Mouse (Mus musculus) spleen, adult 12 weeks (tissue): ENCODE data around the gene Mageb18.
"Not testable (repeated sequence)": the region's sequence is repeated elsewhere in the genome, so short reads cannot be mapped to it uniquely, and the experiment has no call there.

Experiments used
- DNase-seq: peaks from one replicate; pipeline ENCODE4 v3.0.0; 2022; ENCODE audit warnings: low spot score

The Mageb18 gene

DNA sequence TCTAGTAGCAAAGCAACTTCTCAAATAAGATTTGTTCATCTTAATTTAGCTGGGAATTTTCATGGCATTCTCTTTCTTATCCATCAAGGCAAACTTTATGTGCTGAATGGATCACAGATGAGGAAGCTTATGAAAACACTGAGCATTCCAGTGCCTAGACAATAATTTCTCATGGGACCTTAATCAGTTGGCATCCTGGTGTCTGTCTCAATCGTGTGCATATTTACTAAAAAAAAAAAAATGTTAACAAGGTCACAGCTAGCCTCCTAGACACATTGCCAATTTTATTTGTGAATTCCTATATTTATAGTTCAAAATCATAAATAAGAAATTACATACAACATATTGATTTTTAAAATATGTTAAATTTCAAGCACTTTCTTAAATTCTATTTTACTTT lies at the start of gene Mageb18:
TSS of gene Mageb18 (minus strand) at position 101 of the 400 bp plus-strand sequence.
- no peak for DNase-seq

DNA sequence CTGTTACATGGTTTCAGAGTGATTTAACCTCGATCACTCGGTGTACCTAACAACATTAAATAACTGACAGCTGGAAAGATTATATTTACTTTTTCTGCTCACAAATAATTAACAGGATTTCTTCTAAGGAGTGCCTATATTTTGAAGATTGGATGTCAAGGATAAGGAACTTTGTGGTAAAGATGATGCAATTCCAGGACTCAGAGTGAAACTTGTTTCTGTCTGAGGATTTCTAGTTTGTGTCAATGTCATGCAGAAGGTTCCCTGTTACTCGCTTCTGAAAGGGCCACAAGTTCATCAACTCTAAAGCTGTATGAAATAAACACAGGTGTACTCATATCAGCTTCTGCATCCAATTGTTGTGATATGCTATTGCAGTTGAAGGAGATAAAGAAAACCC lies 13.4 kb upstream of the Mageb18 start:
- no peak for DNase-seq

DNA sequence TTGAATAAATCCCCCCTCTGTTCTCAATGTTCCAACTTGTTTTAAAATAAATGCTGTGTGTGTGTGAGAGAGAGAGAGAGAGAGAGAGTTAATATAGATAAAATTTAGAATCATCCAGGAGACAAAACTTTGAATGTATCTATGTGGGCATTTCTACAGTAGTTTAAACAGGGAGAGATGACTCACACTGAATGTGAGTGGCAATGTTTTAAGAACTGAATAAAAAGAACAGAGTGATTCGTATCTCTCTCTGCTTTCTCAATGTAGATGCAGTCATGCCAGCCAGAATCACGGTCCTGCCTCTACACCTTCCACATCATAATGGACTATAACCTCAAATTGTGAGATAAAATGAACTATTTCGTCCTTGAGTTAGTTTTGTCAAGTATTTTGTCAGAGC lies 11.1 kb upstream of the Mageb18 start:
- no peak for DNase-seq

DNA sequence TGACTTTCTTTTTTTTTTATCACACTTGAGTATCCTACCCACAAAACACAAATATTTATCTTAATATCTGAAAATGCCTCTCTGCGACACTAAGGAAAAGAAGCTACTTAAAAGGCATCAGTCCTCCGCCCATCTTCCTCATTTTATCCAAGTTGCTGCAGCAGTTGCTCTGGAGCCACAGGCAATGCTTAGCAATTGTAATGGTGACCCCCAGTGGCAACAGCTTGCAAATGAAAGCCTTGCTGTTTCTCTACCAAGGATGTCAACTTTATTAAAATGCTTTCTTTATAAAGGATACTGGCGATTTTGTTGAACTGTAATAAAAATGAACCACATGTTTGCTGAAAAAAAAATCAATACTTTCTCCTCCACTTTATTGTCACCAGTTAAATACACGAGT lies 2.0 kb downstream of the Mageb18 start:
- no peak for DNase-seq

DNA sequence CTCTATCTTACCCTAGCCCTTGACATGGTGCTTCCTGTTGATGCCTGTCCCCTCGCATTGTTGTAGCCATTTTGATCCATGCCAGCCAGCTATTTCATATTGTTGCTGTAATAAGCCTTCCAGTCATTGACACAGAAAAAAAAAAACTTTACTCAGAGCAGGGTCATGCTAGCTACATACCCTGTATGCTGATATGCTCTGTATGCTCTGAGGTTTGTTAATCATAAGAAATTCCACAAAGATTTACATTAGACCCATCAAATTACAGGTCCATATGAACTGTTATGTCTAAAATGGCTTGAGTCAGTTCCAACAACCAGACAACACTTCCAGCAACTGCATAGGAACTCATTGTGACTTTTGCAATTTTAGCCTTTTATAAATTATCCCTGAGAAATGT lies 71.5 kb downstream of the Mageb18 start:
- no peak for DNase-seq

- DNase-seq: no peak
Measured at GRCm38 (mm10) chrX:92498254-92498653, 101.1 kb downstream of the Mageb18 start.

GRCm38 (mm10) chrX:92489649-92490048 lies 109.7 kb downstream of the Mageb18 start, which contains the start of gene Gm5941:
Gene Gm5941, plus strand, starts transcription at chrX:92489949.
- not testable (repeated sequence) for DNase-seq

GRCm38 (mm10) chrX:92464773-92465172 lies 134.6 kb downstream of the Mageb18 start:
- no peak for DNase-seq

DNA sequence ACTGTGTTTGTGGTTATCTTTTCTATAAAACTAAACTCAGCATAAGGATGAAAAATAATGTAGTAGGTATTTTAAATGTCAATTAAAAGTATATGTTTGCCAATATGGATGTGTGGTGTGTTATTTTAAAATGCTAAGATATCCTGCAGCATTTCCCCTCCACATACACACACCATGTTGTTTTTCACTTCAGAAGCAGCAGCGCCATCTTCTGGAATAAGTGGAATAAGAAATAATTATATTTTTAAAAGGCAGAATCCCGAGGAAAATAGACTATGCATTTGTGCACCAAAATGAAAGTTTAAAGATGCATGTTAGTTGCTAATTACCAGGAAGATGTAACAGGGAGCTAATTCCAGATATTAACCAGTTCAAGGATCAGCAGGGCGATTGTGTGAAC lies 138.9 kb downstream of the Mageb18 start:
- no peak for DNase-seq

GRCm38 (mm10) chrX:92387384-92387783 lies 212.0 kb downstream of the Mageb18 start:
- DNase-seq: no peak

DNA sequence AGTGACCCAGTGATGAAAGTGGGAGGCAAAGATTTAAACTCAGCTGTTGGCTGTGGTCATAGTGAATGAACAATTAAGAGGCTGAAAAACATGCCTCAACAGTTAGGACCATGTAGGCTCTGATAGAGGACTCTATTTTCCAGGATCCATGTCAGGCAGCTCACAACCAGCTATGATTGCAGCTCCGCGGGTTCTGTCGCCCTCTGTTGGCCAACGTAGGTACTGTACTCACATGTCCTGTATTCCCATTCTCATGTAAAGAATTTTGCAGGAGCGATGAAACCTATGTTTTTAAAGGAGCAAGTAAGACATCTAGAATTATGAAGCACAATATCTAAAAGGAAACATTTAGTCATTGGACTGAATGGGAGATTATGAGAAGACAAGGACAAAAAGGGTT lies 256.4 kb downstream of the Mageb18 start:
- DNase-seq: no peak

- DNase-seq: no peak
Measured at GRCm38 (mm10) chrX:92340906-92341305, 258.5 kb downstream of the Mageb18 start.

DNA sequence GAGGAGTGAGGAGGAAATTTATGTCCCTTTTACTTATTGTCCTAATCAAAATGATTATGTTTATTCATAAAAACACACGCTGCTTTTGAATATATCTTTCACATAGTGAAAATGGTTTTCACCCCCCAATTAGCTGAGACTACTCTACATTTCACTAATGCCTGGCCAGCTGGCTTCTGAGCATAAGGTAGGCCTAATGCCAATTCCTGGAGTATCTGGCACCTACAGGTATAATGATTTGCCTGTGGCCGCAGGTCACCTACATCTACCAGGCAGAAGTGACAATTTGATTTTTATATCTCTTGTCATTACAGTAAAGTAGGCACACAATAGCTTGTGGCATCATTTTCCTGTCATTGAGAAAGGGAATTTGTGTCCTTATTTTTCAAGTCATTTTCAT lies 259.8 kb downstream of the Mageb18 start:
- DNase-seq: no peak

- no peak for DNase-seq
Measured at GRCm38 (mm10) chrX:92333459-92333858, 265.9 kb downstream of the Mageb18 start.

- no peak for DNase-seq
Measured at GRCm38 (mm10) chrX:92323599-92323998, 275.8 kb downstream of the Mageb18 start.

GRCm38 (mm10) chrX:92280619-92281018 lies 318.8 kb downstream of the Mageb18 start:
- DNase-seq: no peak
